Mouse (Mus musculus) hindbrain, embryonic 14.5 days (tissue): ENCODE results near the gene Snrnp200. TPM values are rescaled to one million over a fixed set of nuclear protein-coding genes. Genes with fewer than 3 reads are reported as not detected.
A peak's percentile ranks its signal among the peaks of the same experiment; 100 is the strongest.

ENCODE experiments used
- ATAC-seq: fragments of 200-750 bp; cut with Nextera tagmentation; 2 replicates; pipeline ENCODE4 v1.8.0; 2017; ENCODE audit warnings: moderate number of reproducible peaks, mild to moderate bottlenecking, moderate TSS enrichment, moderate library complexity; ENCODE audit not compliant: low FRiP score
- DNase-seq: peaks from one replicate; pipeline ENCODE4 v3.0.0-alpha.2; 2015; ENCODE audit warnings: low spot score
- H3K27ac ChIP-seq: fragments of 300-500 bp; sonication (generic); 2 replicates; pipeline ENCODE4 v1.5.1; 2014; ENCODE audit warnings: mild to moderate bottlenecking, moderate library complexity
- H3K27me3 ChIP-seq: fragments of 300-500 bp; sonication (generic); 2 replicates; pipeline ENCODE4 v1.6.1; 2014; ENCODE audit warnings: mild to moderate bottlenecking, low read length, mixed read lengths; ENCODE audit not compliant: control insufficient read depth, insufficient read depth
- H3K36me3 ChIP-seq: fragments of 300-500 bp; sonication (generic); replicated peaks from 2 replicates; pipeline ENCODE4 v1.6.1; 2014; ENCODE audit not compliant: control insufficient read depth, insufficient read depth
- H3K4me1 ChIP-seq: fragments of 300-500 bp; sonication (generic); replicated peaks from 2 replicates; pipeline ENCODE4 v1.6.1; 2014; ENCODE audit warnings: antibody characterized with exemption, low read length, mixed read lengths; ENCODE audit not compliant: control insufficient read depth, insufficient read depth
- H3K4me2 ChIP-seq: fragments of 300-500 bp; sonication (generic); replicated peaks from 2 replicates; pipeline ENCODE4 v1.6.1; 2014; ENCODE audit warnings: mild to moderate bottlenecking, moderate library complexity
- H3K4me3 ChIP-seq: fragments of 300-500 bp; sonication (generic); replicated peaks from 2 replicates; pipeline ENCODE4 v1.5.1; 2014; ENCODE audit warnings: mild to moderate bottlenecking, low read length
- H3K9ac ChIP-seq: fragments of 300-500 bp; sonication (generic); 2 replicates; pipeline ENCODE4 v1.6.1; 2014
- H3K9me3 ChIP-seq: fragments of 300-500 bp; sonication (generic); 2 replicates; pipeline ENCODE4 v1.6.1; 2016; ENCODE audit warnings: low read length; ENCODE audit not compliant: control insufficient read depth
- WGBS: fragments of 180-500 bp; shearing (Covaris S2); extraction: QIAGEN DNeasy Blood & Tissue Kit; methylation state at CpG from one replicate; pipeline ENCODE4 v1.1.7; 2014; 5-methylcytosine and 5-hydroxymethylcytosine counted together
- polyA plus RNA-seq: library from polyadenylated mRNA; unstranded; fragments of >200 nt; fragmentation: Nextera tagmentation; extraction: Ambion mirVana; gene quantifications from 2 replicates; pipeline ENCODE4 v1.2.1, GENCODE M21; 2014

Snrnp200 gene
- polyA plus RNA-seq, 1 experiment from 2014 or later: 59.6 TPM

GRCm38 (mm10) chr2:127251457-127251856 is 43.3 kb downstream of the Snrnp200 start:
- no peak overlapping the region for H3K27ac ChIP-seq
- no peaks in the 10 kb centered on the region for H3K27me3 ChIP-seq
- ATAC-seq (no peak), DNase-seq (no peak)
- H3K4me2 ChIP-seq: no peak overlapping the region
- WGBS: 83% methylated on average over 3 of the region's 3 CpGs
- H3K9ac ChIP-seq: no peak overlapping the region
- peaks cover 18% of the 10 kb centered on the region for H3K36me3 ChIP-seq
- no peak overlapping the region for H3K4me3 ChIP-seq
- H3K4me1 ChIP-seq: peaks cover 14% of the 10 kb centered on the region
- H3K9me3 ChIP-seq: no peaks in the 10 kb centered on the region

- 80% methylated on average over 3 of the region's 3 CpGs for WGBS
- H3K9ac ChIP-seq: no peak overlapping the region
Measured at GRCm38 (mm10) chr2:127251880-127252527, 43.8 kb downstream of the Snrnp200 start.

DNA sequence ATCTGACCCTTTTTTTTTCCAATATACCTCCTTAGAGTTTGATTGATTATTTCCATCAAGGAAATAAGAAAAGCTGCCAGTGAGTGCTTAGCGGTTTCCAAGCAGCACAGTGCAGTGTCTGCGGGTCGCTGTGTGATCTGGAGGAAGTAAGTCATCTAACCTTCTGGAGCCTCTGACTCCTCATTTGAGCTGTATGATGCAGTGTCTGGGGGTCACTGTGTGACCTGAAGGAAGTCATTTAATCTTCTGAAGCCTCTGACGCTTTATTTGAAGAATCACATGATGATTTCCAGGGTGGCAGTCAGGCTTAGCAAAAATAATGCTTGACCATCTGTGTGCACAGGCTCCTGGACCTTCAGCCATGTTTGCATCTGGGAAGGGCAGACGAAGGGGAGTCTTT is 44.6 kb downstream of the Snrnp200 start:
- WGBS: 73% methylated on average over 5 of the region's 5 CpGs

More at GRCm38 (mm10) chr2:127251880-127252527, 43.8 kb downstream of the Snrnp200 start:
- H3K4me3 ChIP-seq: no peak overlapping the region
- no peaks in the 10 kb centered on the region for H3K9me3 ChIP-seq
- H3K4me1 ChIP-seq: peaks cover 9% of the 10 kb centered on the region
- H3K27ac ChIP-seq: no peak overlapping the region
- H3K4me2 ChIP-seq: no peak overlapping the region
- ATAC-seq (no peak), DNase-seq (no peak)
- peaks cover 23% of the 10 kb centered on the region for H3K36me3 ChIP-seq
- no peaks in the 10 kb centered on the region for H3K27me3 ChIP-seq

GRCm38 (mm10) chr2:127254604-127255134 is 46.5 kb downstream of the Snrnp200 start:
- H3K4me2 ChIP-seq: no peak overlapping the region
- peaks cover 49% of the 10 kb centered on the region for H3K36me3 ChIP-seq
- no peaks in the 10 kb centered on the region for H3K27me3 ChIP-seq
- no peak overlapping the region for H3K4me3 ChIP-seq
- no peaks in the 10 kb centered on the region for H3K9me3 ChIP-seq
- H3K27ac ChIP-seq: no peak overlapping the region
- 87% methylated on average over 3 of the region's 3 CpGs for WGBS
- DNase-seq (no peak), ATAC-seq (no peak)
- H3K4me1 ChIP-seq: no peaks in the 10 kb centered on the region
- H3K9ac ChIP-seq: no peak overlapping the region

More for the DNA sequence above, 44.6 kb downstream of the Snrnp200 start:
- Histone ChIP-seq H3K9me3 (no peaks in the 10 kb centered on the region), H3K36me3 (peaks cover 31% of the 10 kb centered on the region), H3K4me2 (no peak overlapping the region), H3K9ac (no peak overlapping the region), H3K27ac (no peak overlapping the region), H3K27me3 (no peaks in the 10 kb centered on the region), H3K4me3 (no peak overlapping the region), H3K4me1 (peaks cover 8% of the 10 kb centered on the region)
- DNase-seq (no peak), ATAC-seq (no peak)

DNA sequence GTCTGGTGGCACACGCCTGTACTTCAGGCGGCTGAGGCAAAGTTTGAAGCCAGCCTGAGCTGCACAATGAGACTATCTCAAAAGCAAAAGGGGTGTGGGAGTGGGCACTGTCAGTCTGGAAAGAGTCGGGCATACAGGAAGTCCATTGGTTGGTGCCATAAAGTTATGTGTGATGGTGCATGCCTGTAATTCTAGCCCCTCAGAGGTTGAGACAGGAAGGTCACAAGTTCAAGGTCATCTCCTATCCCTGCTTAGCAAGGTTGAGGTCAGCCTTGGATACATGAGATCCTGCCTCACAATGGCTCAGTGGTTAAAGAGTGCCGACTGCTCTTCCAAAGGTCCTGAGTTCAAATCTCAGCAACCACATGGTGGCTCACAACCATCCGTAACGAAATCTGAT is 47.1 kb downstream of the Snrnp200 start:
- H3K4me1 ChIP-seq: no peaks in the 10 kb centered on the region
- H3K4me3 ChIP-seq: no peak overlapping the region
- no peak for ATAC-seq
- no peak overlapping the region for H3K4me2 ChIP-seq
- H3K36me3 ChIP-seq: peaks cover 53% of the 10 kb centered on the region
- H3K9me3 ChIP-seq: no peaks in the 10 kb centered on the region
- WGBS: 95% methylated on average over 6 of the region's 6 CpGs
- DNase-seq: no peak
- H3K9ac ChIP-seq: no peak overlapping the region
- no peak overlapping the region for H3K27ac ChIP-seq
- no peaks in the 10 kb centered on the region for H3K27me3 ChIP-seq

DNA sequence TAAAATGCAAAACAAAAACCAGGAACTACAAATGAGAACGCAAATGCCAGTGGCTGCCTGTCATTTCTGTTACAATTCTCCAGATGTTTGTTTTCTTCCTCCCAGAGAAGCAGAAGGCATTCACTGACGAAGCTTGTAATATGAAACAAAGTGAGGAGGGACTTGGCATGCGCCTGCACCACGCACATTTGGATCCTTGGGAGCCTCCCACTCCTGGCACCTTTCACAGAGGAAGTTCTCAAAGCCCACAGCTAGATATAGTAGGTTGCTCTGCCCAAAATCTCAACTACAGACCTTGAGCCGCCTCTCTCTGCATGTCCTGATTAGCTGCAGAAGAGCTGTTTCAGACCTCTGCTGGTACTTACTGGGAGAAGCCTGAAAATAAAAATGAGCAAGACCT is 51.2 kb downstream of the Snrnp200 start:
- H3K4me1 ChIP-seq: no peaks in the 10 kb centered on the region
- ATAC-seq (no peak), DNase-seq (no peak)
- H3K4me3 ChIP-seq: no peak overlapping the region
- H3K27me3 ChIP-seq: no peaks in the 10 kb centered on the region
- no peak overlapping the region for H3K27ac ChIP-seq
- H3K9ac ChIP-seq: no peak overlapping the region
- H3K4me2 ChIP-seq: no peak overlapping the region
- WGBS: 89% methylated on average over 5 of the region's 5 CpGs
- H3K9me3 ChIP-seq: no peaks in the 10 kb centered on the region
- peaks cover 48% of the 10 kb centered on the region for H3K36me3 ChIP-seq

GRCm38 (mm10) chr2:127262480-127262879 is 54.3 kb downstream of the Snrnp200 start:
- no peaks in the 10 kb centered on the region for H3K27me3 ChIP-seq
- DNase-seq: no peak
- no peaks in the 10 kb centered on the region for H3K4me1 ChIP-seq
- no peak overlapping the region for H3K4me3 ChIP-seq
- H3K9me3 ChIP-seq: no peaks in the 10 kb centered on the region
- ATAC-seq: no peak
- H3K36me3 ChIP-seq: peaks cover 26% of the 10 kb centered on the region
- H3K27ac ChIP-seq: no peak overlapping the region
- H3K4me2 ChIP-seq: no peak overlapping the region
- H3K9ac ChIP-seq: no peak overlapping the region

DNA sequence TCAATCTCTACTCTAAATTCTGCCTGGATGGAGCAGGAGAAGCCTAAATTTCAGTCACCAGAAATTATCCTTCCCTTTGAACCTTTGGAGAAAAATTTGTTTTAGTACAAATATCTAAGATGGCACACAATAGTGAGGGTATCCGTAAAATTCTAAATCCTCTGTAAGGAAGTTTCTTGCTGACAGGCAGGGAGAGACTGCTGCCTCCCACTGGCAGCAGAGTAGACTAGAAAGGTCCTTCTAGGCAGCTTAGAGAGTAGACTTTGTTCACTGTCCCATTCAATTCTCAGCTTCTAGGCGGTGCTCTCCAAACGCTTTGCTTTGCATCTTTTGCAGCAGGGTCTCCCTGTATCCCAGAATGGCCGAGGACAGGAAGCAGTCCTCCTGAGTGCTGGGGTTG is 59.7 kb downstream of the Snrnp200 start:
- H3K27ac ChIP-seq: no peak overlapping the region
- H3K4me2 ChIP-seq: no peak overlapping the region
- 36% methylated on average over 4 of the region's 4 CpGs for WGBS
- H3K9me3 ChIP-seq: no peaks in the 10 kb centered on the region
- DNase-seq: no peak
- H3K9ac ChIP-seq: no peak overlapping the region
- H3K4me1 ChIP-seq: peaks cover 13% of the 10 kb centered on the region
- H3K27me3 ChIP-seq: no peaks in the 10 kb centered on the region
- H3K4me3 ChIP-seq: no peak overlapping the region
- no peaks in the 10 kb centered on the region for H3K36me3 ChIP-seq
- no peak for ATAC-seq

GRCm38 (mm10) chr2:127269491-127270299 is 61.5 kb downstream of the Snrnp200 start, which contains the start of gene Stard7:
Gene Stard7, plus strand, starts transcription at chr2:127270218.
- H3K4me2 ChIP-seq: peak within 1 kb of the TSS; percentile 82
- H3K9ac ChIP-seq: peak within 1 kb of the TSS; percentile 87
- H3K27ac ChIP-seq: peak within 1 kb of the TSS; percentile 91
- ATAC-seq (peak; percentile 98), DNase-seq (peak; percentile 92)
- no peaks in the 10 kb centered on the region for H3K36me3 ChIP-seq
- no peaks in the 10 kb centered on the region for H3K9me3 ChIP-seq
- WGBS: under 1% methylated on average over 48 of the region's 49 CpGs
- H3K27me3 ChIP-seq: no peaks in the 10 kb centered on the region
- peaks cover 17% of the 10 kb centered on the region for H3K4me1 ChIP-seq
- H3K4me3 ChIP-seq: peak within 1 kb of the TSS; percentile 85
